Mouse (Mus musculus) megakaryocyte, embryonic 14.5 days (primary cell): ENCODE data around the gene Olfr922.

Source experiments
- FLI1 ChIP-seq: IDR thresholded peaks from 2 replicates; pipeline ENCODE4 v1.6.1; 2012; ENCODE audit warnings: low read length, inconsistent platforms, mixed read lengths
- GATA1 ChIP-seq: IDR thresholded peaks from 3 replicates; pipeline ENCODE4 v1.6.1; 2012; ENCODE audit warnings: mixed read lengths, low read length, inconsistent platforms, borderline replicate concordance

DNA sequence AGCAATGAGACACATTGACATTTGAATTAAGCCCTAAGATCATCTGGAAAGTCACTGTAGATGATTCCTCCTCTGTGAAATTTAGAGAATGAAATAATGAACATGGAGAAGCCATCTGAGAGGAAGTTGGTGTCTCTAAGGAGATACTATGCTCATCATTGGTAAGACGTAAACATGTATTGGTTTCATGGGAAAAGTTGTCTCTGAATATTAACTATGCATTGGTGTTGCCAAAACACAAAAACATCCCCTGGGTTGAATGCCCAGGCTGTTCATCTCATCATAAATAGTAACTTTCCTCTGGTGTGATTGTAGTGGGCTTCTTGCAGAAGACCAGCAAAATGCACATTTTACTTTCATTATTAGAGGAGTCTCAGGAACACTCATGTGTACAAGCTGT is 11.8 kb downstream of the Olfr922 start, which contains the start of gene Olfr923:
- TF ChIP-seq GATA1 (no peak), FLI1 (no peak)
